In genomic region chr8:89310696-89311214, GRCm38 (mm10) we compare ENCODE assay signal across 18 mouse cellular contexts.
A peak's percentile ranks its signal among the peaks of the same experiment; 100 is the strongest.
DNase-seq lines count a peak whose midpoint lies in the region; ATAC-seq and TF ChIP-seq lines count a peak whose summit lies in the region.
"Had no signal": no experiment of that assay in that cellular context is flagged by ENCODE, and none has a peak within 500 bp of the region (broad histone marks: within the 10 kb centered on the region; RNA-seq: fewer than 3 reads in every experiment).

No protein-coding gene starts in this region.

- no peak overlapping the region for H3K4me2 ChIP-seq in forebrain, postnatal 0 days (ENCODE audit: low read depth)
- peak overlapping the region; percentile 26; the same call in 1 of the 2 replicates for H3K4me2 ChIP-seq in forebrain, embryonic 12.5 days
- no peak overlapping the region for H3K4me2 ChIP-seq in neural tube, embryonic 13.5 days
- H3K4me2 ChIP-seq: limb, embryonic 15.5 days; liver, embryonic 15.5 days had no signal

- H3K4me3 ChIP-seq in forebrain, embryonic 10.5 days: no peak overlapping the region
- H3K4me3 ChIP-seq in forebrain, postnatal 0 days (ENCODE audit: low read depth, low read length): no peak overlapping the region
- no peak overlapping the region for H3K4me3 ChIP-seq in layer of hippocampus, adult 2 months
- H3K4me3 ChIP-seq in forebrain, embryonic 12.5 days (replicated peaks): no peak overlapping the region
- H3K4me3 ChIP-seq in neural tube, embryonic 13.5 days: no peak overlapping the region
- H3K4me3 ChIP-seq: heart, adult 2 months; limb, embryonic 15.5 days; liver, embryonic 15.5 days had no signal

- WGBS in forebrain, embryonic 10.5 days: 49% methylated on average over 5 of the region's 5 CpGs
- WGBS in forebrain, postnatal 0 days: 11% methylated on average over 5 of the region's 5 CpGs
- WGBS in forebrain, embryonic 12.5 days: 10% methylated on average over 5 of the region's 5 CpGs
- 12% methylated on average over 5 of the region's 5 CpGs for WGBS in neural tube, embryonic 13.5 days

- H3K27ac ChIP-seq in forebrain, embryonic 10.5 days: peak overlapping the region; percentile 83
- no peak overlapping the region for H3K27ac ChIP-seq in forebrain, postnatal 0 days (ENCODE audit: low read depth, low read length)
- H3K27ac ChIP-seq in layer of hippocampus, adult 2 months: peak overlapping the region; percentile 51; the same call in 1 of the 2 replicates
- H3K27ac ChIP-seq in forebrain, embryonic 12.5 days: peak overlapping the region; percentile 71
- peak overlapping the region; percentile 15; the same call in 1 of the 2 replicates for H3K27ac ChIP-seq in neural tube, embryonic 13.5 days (replicated peaks)
- H3K27ac ChIP-seq: heart, adult 2 months; limb, embryonic 15.5 days; liver, embryonic 15.5 days; macrophage had no signal

- no peaks in the 10 kb centered on the region for H3K36me3 ChIP-seq in forebrain, embryonic 10.5 days (replicated peaks)
- H3K36me3 ChIP-seq in forebrain, postnatal 0 days (ENCODE audit: insufficient read depth): no peaks in the 10 kb centered on the region
- no peaks in the 10 kb centered on the region for H3K36me3 ChIP-seq in forebrain, embryonic 12.5 days (replicated peaks)
- no peaks in the 10 kb centered on the region for H3K36me3 ChIP-seq in neural tube, embryonic 13.5 days
- H3K36me3 ChIP-seq: limb, embryonic 15.5 days; liver, embryonic 15.5 days had no signal

- no peak for TF ChIP-seq CTCF in forebrain, postnatal 0 days (IDR thresholded peaks at IDR 0.05; ENCODE audit: low read depth)
- TF ChIP-seq CTCF in layer of hippocampus, adult 2 months (conservative IDR thresholded peaks at IDR 0.05): no peak

- no peak for ATAC-seq in forebrain, postnatal 0 days
- no peak for ATAC-seq in forebrain, embryonic 12.5 days (ENCODE audit: low FRiP score)
- ATAC-seq in neural tube, embryonic 13.5 days (ENCODE audit: low read depth): peak; percentile 64; the same call in 1 of the 2 replicates

- H3K4me1 ChIP-seq in forebrain, embryonic 10.5 days: peaks cover 58% of the 10 kb centered on the region
- H3K4me1 ChIP-seq in forebrain, postnatal 0 days (ENCODE audit: insufficient read depth): no peaks in the 10 kb centered on the region
- peaks cover 47% of the 10 kb centered on the region for H3K4me1 ChIP-seq in forebrain, embryonic 12.5 days
- H3K4me1 ChIP-seq in neural tube, embryonic 13.5 days (replicated peaks): peaks cover 44% of the 10 kb centered on the region
- H3K4me1 ChIP-seq: liver, embryonic 15.5 days had no signal

- no peaks in the 10 kb centered on the region for H3K9me3 ChIP-seq in forebrain, embryonic 10.5 days
- H3K9me3 ChIP-seq in forebrain, postnatal 0 days (ENCODE audit: low read length): no peaks in the 10 kb centered on the region
- no peaks in the 10 kb centered on the region; the same call in 1 of the 2 replicates for H3K9me3 ChIP-seq in forebrain, embryonic 12.5 days
- H3K9me3 ChIP-seq in neural tube, embryonic 13.5 days: no peaks in the 10 kb centered on the region
- H3K9me3 ChIP-seq: limb, embryonic 15.5 days; liver, embryonic 15.5 days had no signal

- H3K9ac ChIP-seq in forebrain, postnatal 0 days: no peak overlapping the region
- no peak overlapping the region for H3K9ac ChIP-seq in forebrain, embryonic 12.5 days
- no peak overlapping the region for H3K9ac ChIP-seq in neural tube, embryonic 13.5 days
- H3K9ac ChIP-seq: limb, embryonic 15.5 days; liver, embryonic 15.5 days had no signal

- no peaks in the 10 kb centered on the region for H3K27me3 ChIP-seq in forebrain, embryonic 10.5 days (ENCODE audit: poor library complexity, severe bottlenecking)
- peaks cover 7% of the 10 kb centered on the region; the same call in 1 of the 2 replicates for H3K27me3 ChIP-seq in forebrain, postnatal 0 days (ENCODE audit: insufficient read depth, low read length)
- no peaks in the 10 kb centered on the region for H3K27me3 ChIP-seq in forebrain, embryonic 12.5 days
- no peaks in the 10 kb centered on the region for H3K27me3 ChIP-seq in neural tube, embryonic 13.5 days
- H3K27me3 ChIP-seq: limb, embryonic 15.5 days; liver, embryonic 15.5 days had no signal

- DNase-seq in forebrain, embryonic 10.5 days (ENCODE audit: extremely low spot score, low spot score): no peak
- no peak for DNase-seq in forebrain, postnatal 0 days
- no peak for DNase-seq in layer of hippocampus, adult 2 months (ENCODE audit: low spot score in 2 of 2)
- DNase-seq in layer of hippocampus, adult 9-10 months (ENCODE audit: low spot score): no peak
- no peak for DNase-seq in thymus, postnatal 10 days (ENCODE audit: low spot score in 2 of 2)
- DNase-seq in retina, postnatal 1 day: no peak
- DNase-seq: adrenal gland, adult 2 months; cerebellum, adult 9-10 months; gastrocnemius, postnatal 10 days; heart, adult 2 months; heart, postnatal 36 days; right cerebral cortex, postnatal 4 days; thymus, adult 2 months had no signal
